Mouse (Mus musculus) spleen, postnatal 4 days (tissue): ENCODE measurements around the gene Per2.
A peak's percentile ranks its signal among the peaks of the same experiment; 100 is the strongest.

Experiments used
- DNase-seq, 2 experiments: peaks; one replicate each; pipeline ENCODE4 v3.0.0; 2022; ENCODE audit warnings: low spot score in 2 of 2

Gene Per2

DNA sequence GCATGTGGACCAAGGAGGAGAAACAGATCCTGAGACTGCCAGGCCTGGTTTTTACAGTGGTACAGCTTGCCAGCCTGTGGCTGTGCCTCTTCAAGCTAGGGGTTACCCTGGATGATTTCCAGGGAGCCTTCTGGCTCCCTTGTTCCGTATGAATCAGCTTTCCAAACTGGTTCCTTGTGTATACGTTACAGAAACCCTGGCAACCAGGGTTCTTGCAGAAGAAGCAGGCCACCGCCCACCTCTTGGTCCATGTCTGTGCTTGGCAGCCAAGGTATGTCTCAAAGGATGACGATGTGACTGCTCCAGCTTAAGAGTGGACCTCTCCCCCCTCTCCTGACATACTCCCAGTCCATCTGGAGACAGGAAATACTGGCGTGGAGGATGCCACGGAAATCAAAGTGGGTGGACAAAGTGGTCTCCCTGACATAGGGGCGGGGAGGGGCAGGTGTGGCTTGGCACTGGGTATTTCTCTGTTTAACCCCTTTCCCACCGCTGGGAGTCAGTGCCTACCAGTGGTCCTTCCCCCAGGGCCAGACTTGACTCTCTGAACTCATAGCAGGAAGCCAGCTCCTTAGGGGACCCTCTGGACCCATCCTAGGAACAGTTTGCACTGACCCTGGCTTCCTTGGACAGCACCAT, 782 bp downstream of the Per2 start:
- peak in 1 of 2 experiments; percentile 68 for DNase-seq

GRCm38 (mm10) chr1:91457698-91458097, 1.4 kb downstream of the Per2 start:
- DNase-seq, result peak in 1 of 2 experiments; percentile 60

- DNase-seq, result no peak
Observed at GRCm38 (mm10) chr1:91457116-91457515, 2.0 kb downstream of the Per2 start.

DNA sequence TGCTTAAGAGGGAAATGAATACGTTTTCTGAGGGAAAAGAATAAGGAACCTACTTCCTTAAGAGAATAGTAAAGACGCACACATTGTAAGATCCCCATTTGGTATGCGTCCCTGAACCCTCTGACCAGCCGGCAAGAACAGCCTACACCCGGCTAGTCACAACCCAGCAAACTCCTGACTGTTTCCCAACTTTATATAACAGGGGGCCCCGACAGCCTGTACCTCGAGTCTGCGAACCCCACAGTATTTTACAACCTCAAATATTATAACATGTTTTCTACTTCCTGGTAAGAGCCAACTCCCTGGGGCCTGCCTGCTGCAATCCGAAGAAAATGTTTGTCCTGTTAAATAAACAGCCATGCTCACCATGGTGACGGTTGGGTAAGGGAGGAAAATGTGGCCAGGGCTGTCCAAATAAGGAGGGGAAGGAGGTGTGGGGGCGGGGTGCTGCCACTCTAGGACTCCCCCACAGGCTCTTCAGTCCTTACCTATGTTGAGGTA, 2.8 kb downstream of the Per2 start:
- DNase-seq, result peak in 1 of 2 experiments; percentile 65

- peak in 1 of 2 experiments; percentile 64 for DNase-seq
Observed at GRCm38 (mm10) chr1:91455661-91456161, 3.4 kb downstream of the Per2 start.

DNA sequence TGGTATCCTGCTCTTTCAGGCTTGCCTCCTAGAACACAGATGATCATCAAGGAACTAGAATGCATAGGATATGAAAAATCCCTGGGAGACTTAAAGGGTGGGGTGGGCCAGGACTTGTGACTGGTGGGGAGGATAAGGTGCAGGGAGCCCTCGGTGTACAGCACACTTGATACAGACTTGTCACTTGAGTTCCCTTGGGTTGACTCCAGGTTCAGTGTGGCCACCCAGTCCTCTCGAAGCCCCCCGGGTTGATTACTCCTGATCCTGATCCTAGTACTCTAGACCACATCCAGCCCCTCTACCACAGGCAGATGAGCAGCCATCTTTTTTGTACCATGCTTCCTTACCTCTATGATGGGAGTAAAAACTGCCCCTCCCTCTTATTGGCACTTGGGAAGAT, 4.2 kb downstream of the Per2 start:
- peak in 1 of 2 experiments; percentile 59 for DNase-seq

DNA sequence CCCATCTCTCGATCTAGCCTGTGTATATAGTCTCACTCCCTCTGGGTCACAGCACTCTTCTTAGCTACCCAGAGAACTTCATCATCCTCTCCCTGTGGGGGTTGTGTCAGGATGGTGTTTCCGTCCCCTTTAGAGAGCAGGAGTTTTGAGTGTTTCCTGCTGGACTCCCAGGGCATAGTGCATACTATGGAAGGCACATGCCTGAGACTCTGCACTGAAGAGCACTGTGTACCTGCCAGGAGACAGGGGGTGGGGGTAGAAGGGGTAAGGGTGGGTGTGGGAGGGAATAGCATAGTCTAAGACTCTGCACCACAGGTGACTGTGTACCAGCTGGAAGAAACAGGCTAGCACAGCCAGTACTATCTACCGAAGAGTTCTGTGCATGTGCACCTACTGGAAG, 4.8 kb downstream of the Per2 start:
- DNase-seq, result no peak

- DNase-seq, result peak; percentile 64 to 74
Observed at GRCm38 (mm10) chr1:91453932-91454331, 5.2 kb downstream of the Per2 start.

DNA sequence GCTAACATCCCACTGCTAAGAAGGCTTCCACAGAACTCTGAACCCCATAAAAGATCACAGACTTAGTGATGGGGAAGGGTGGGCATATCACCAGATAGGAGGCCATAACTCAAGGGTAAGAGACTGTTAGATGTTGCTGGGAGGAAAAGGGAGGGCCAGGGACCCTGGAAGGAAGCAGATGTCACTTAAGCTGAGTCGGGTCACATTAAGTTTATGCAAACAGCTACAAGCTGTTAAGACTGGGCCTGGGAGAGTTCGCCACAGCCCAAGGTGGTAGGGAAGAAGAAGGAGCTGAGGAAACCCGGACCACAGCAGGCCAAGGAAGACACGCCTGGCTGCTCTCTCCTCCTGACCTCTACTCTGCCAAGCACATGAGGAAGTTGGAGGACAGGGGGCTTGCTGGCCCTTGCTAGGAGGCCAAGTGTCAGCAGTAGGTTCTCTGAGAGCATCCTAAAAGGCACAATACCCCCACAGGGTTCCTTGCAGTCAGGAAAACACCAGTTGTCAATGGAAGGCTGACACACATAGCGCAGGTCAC, 7.5 kb downstream of the Per2 start:
- no peak for DNase-seq

GRCm38 (mm10) chr1:91450851-91451250, 8.3 kb downstream of the Per2 start:
- no peak for DNase-seq

DNA sequence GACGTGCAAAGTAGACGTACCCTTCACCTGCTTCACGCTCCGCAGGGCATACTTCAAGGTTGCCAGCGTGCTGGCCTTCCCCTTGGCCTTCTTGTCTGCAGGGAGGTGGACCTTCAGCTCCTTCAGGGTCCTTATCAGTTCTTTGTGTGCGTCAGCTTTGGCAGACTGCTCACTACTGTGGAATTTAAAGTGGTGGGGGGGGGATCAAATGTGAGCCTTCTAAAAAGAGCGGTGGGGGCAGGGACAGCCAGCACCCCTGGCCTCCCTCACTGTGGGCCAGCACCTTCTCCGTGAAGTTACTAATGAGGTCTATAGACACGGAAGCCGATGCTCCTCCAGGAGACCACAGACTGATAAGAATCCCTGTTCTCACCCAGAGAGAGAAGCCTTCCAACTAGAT, 10.4 kb downstream of the Per2 start:
- no peak for DNase-seq

DNA sequence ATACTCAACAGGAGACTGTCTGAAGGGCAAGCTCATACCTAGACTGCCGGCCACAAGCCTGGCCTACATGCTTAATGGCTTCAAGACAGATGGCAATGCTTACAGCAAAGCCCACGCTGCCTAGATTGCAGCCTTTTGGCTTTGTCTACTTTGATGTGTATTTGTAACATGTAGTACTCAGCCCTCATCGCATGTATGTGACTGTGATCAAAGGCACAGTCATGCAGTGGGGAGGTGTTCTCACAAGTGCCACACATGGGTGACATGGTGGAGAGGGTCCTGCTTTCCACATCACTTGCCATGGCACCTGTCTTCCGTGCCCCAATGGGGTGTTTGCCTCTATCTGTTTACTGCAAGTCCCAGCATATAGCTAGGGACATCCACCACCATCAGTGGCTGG, 12.6 kb downstream of the Per2 start:
- DNase-seq, result no peak

DNA sequence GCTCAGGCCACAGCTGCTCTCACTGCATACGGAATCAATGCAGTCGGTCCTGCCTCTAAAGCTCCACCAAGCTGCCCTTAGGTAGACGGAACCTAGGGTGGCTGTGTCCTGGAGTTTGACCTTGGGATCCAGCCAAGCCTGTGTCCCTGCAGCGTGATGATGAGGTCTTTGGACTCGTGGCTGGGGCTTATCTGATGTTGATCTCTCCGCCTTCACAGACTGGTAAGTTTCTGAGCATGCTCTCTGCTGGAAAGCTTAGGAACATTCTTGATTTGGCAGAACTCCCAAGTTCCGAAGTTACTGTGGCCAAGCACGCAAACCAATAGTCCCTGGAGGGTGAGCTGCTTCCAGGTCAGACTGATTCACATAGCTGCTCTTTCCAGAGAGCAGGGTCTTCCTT, 13.1 kb downstream of the Per2 start:
- DNase-seq, result no peak

DNA sequence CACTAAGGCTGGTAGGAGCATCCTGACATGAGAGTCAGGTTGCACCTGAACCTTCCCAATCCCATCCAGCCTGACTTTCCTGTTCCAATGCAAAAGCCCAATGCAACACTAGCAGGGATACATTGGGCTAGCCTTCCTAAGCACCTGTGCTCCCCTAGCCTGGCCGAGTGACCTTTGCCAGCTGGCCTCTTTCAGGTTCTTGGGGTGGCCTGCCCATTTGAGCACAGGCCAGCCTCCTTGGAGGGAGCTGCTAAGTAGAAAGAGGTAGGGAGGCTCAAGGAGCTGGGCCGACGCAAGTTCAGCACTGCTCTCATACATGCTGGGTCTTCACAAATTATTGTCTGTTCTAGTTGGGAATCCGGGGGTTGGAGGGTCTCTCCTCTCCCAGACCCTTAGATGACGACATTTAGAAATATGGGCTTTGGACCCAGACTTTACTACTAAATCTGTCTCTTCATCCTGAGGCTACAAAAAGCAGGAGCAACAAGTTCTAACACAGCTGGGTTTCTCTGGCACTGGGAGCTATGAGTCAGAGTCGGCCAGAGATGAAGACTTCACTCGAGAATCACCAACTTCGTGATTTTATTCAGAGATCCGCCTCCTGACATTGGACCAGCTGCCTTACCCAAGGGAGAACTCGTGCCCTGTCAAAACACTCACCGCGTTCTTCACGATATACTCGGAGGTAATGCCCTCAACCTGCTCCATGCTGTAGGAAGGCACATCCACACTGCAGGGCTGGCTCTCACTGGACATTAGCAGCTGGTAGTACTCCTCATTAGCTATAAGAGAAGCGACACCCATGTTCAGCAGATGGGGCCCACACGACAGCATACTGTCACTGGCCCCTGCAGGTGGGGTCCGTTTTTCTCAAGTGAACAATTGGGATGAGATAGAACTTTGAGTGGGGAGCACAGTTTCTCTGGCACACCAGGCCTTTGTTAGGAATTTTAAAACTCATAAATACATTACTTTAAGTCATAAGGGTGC, 14.0 kb downstream of the Per2 start:
- DNase-seq, result no peak

- DNase-seq, result no peak
Observed at GRCm38 (mm10) chr1:91442350-91442990, 16.7 kb downstream of the Per2 start.

GRCm38 (mm10) chr1:91441855-91442254, 17.3 kb downstream of the Per2 start:
- no peak for DNase-seq

DNA sequence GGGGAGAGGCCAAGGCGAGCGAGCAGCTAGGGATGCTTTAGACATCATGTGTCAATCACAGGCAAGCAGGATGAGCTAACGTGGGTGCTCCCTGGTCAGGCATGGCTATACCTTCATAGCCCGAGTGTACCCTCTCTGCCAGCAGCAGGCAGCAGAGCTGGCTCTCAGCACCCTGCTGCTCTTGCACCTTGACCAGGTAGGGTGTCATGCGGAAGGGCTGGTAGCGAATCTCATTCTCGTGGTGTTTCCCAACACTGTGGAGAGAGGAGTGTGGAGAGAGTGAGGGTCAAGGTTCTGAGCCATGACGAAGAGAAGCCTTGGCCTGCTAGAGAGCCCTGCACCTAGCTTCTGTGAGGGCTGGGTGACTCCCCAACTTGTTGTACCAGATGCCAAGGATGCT, 19.3 kb downstream of the Per2 start:
- DNase-seq, result no peak

DNA sequence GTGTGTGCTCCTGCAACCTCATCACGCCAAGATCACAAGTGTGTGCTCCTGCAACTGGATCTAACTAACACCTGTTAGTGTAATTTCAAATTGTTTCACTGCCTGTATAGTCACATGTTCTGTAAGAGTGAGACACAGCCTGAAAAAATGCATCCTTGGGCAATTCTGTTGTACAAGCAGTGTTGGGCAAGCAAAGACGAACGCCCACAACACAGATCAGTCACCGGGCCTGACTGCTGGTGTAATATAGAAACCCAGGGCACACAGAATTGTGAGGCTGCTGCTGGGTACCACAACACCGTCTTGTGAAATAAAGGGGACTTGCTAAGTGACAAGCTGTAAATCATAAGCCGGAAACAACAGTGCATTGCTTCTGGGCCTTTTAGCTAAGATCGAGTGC, 21.6 kb downstream of the Per2 start:
- no peak for DNase-seq

DNA sequence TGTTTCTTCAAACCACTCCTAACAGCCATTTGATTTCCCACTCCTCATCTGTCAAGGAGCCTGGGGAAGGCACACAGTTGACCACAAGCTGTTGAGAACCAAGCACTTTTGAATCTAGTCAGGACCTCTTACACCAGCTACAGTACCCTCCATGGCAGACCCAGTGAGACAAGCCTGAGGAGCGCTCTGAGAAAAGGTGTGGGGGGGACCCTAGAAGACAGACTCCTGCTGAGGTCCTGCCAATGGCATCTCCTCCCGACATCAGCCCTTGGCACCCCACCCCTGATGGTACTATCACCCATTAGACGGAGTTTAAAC, 22.1 kb downstream of the Per2 start:
- no peak for DNase-seq

- DNase-seq, result no peak
Observed at GRCm38 (mm10) chr1:91436380-91437082, 22.6 kb downstream of the Per2 start.

DNA sequence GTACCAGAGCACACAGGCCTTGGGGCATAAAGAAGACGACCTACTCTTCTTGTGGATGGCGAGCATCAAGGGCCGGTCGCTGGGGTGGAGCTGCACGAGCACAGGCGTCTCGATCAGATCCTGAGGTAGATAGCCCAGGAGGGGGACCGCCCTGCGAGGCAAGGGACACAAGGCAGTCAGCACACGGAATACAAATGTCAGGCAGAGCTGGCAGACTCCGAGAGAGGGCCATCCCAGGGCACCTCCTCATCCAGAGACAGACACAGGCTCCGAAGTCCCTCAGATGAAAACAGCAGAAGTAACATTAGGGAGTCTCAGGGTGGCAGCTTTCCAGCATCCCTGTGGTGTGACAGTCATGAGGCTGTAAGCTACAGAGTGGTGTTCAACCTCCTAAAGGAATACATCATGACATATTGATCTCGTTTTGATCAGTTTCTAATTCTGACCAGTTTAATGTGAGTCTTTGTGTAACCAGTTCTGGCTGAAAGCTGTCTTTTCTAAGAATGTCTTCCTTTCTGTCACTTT, 23.5 kb downstream of the Per2 start:
- no peak for DNase-seq
